Mouse (Mus musculus) G1E-ER4 (cell line): ENCODE data around the gene Unc5cl. TPM values are rescaled to one million over a fixed set of nuclear protein-coding genes. Genes with fewer than 3 reads are reported as not detected.

Source experiments
- GATA1 ChIP-seq: IDR thresholded peaks from one replicate; pipeline ENCODE4 v1.8.0; 2012; ENCODE audit warnings: low read length, inconsistent platforms
- polyA plus RNA-seq: library from polyadenylated mRNA; stranded (reverse); fragments of >175 nt; gene quantifications from 2 replicates; pipeline ENCODE4 v1.2.3, GENCODE M21; 2012

Unc5cl gene
- polyA plus RNA-seq, result 2.2 TPM in 2 replicates

- no peak for TF ChIP-seq GATA1
These were observed at the start of gene Unc5cl for GRCm38 (mm10) chr17:48454688-48455087. Gene Unc5cl (plus strand): TSS chr17:48454901.

GRCm38 (mm10) chr17:48407154-48407553 lies 47.5 kb upstream of the Unc5cl start:
- no peak for TF ChIP-seq GATA1

DNA sequence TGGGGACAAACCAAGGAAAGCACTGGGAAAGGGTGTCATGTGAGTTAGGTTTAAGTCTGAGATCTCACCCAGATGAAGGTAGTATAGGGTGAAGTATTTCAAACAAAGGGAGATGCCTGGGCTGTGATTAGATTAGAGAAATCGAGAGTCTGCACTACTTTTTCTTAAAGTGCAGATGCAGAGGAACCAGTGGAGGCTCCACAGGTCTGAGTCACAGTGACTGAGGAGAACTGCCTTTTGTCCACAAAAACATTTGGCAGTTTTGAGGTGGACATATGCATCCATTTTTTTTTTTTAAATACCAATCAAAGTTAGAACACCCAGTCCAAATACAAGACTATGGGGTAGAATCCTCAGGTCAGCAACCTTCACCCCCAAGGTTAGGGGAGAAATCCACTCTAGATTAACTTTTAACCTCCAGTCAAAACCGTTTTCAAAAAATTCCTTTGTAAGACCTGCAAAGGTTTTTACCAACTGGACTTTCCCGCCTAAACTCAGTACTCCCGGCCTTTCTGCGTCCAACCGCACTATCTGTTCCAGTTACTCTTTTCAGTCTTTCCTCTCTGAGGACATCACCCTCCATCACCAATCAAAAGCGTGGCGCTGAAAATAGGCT lies 46.7 kb upstream of the Unc5cl start:
- no peak for TF ChIP-seq GATA1

DNA sequence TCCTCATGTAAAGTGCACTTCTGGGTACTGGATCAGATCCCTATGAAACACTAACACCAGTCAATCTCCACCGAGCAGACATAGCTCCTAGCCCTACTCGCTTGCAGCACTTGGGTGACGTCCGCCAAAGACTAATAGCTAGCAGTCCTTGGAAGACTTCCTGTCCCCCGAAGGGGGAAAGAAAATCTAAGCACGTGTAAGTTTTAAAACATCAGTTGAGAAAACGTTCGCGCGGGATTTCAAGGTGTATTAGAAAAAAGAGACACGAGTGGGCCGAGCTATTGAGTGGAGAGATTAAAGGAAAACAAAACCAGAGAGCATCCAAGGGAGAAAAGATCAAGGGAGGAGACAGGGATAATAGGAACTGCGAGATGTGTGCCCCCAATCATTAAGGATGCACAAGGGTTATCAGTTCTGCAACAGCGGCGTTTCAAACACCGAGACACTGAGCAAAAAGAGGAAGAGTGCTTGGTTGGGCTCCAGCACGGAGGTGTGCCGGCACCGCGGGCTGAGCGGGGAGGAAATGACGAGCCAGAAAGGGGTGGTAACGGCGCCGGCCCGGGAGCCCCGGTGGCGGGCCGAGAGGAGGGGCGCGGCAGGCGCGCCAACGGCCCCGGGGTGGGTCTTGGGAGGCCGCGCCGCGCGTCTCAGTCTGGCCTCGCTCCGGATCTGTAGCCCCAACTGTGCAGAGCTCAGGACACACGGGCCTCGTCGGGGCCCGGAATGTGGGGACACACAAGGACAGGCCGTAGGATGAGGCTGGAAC lies 46.0 kb upstream of the Unc5cl start:
- TF ChIP-seq GATA1, result no peak

DNA sequence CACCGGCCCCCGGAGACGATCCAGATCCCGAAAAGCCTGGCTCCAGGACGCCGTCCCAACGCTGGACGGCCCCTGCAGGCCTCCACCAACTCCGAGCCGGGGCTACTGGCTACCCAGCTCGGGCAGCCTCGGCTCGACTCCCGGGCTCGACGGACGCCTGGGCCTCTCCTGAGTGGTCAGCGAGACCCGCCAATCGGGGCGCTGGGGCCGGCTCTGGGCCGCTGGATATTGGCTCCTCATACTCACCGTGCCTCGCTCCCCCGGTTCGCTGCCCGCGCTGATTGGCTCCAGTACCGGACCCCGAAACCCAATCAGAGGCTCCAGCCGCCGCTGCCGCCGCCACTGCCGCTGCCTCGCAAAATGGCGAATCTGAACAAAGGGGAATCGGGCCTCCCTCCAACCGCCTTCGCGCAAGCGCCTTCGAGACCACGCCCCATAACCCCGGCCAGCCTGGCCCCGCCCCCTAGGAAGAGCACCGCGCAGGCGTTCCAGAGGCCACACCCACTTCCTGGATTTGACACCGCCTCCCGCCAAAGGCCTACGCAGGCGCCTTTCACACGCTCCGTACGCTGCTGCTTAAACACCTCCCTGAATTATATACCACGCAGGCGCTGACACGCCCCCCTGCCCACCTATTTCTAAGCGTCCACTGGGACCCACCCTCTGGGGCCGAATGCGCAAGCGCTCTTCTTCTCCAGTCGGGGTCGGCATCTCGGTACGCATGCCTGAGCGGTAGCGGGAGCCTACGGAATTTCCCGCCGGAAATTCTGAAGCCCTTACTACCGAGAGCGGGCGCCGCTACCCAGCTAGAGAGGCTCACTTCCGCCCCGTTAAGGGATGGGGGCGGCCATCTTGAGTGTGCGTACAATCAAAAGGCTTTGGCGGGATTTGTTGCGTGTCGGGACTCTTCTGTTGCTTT lies 45.1 kb upstream of the Unc5cl start, which contains the start of the genes Nfya and Oard1:
Nfya (minus strand) TSS at position 527 of the 919 bp plus-strand sequence.
Oard1 (plus strand) TSS at position 635 of the 919 bp plus-strand sequence.
- TF ChIP-seq GATA1, result no peak

- TF ChIP-seq GATA1, result no peak
These were observed 44.4 kb upstream of the Unc5cl start for GRCm38 (mm10) chr17:48410299-48410785.

GRCm38 (mm10) chr17:48411241-48411640 lies 43.5 kb upstream of the Unc5cl start:
- TF ChIP-seq GATA1, result no peak

DNA sequence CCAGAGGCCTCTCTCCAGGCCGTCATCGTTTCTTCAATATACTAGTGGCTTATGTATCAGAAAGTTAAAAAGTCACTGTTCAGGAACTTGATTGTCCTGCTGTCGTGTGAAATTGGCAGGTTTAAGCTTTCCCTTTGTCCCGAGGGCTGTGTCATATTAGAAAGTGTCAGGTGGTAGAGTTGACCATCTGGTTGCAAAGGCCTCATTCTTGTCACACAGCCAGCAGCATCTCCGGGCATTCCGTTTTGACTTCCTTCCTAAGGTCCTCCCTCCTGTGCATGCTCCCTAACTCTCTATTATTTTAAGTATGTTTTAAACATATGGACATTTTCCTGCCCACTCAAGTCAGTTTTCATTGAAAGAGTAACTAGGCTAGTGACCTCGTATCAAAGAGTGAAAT lies 38.7 kb upstream of the Unc5cl start:
- TF ChIP-seq GATA1, result no peak

DNA sequence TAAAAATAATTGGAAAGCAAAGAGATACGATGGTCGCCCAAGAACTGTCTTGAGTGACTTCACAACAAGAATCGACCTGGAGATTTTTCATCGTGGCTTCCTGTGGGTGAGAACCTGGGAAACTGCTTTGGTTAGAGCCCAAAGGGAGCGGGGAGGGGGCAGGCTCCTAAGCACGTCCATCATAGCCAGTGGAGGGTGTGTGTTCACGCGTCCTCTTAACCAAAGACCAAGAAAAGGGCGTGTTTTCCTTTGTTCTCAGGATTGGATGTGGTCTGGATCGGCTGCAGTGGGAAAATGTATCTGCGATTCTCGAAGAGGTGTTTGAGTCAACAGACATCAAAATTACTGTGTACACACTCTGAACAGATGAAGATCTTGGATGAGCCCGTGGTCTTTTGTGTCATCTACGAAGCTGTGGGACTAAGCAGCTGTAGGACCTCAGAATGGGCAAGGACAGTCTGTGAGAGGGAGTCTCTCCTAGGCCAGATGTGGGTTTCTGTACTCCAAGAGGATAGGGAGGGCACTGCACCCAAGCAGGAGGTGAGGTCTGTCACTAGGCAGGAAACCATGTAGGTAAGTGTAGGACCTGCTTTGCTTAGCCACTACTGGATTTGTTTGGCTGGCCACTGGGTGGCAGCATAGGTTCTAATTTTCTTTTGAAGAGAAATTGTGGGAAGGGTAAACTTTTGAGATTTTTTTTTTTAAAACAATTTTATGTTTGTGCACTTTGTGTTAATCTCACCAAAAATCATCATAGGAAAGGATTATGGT lies 38.1 kb upstream of the Unc5cl start:
- no peak for TF ChIP-seq GATA1

DNA sequence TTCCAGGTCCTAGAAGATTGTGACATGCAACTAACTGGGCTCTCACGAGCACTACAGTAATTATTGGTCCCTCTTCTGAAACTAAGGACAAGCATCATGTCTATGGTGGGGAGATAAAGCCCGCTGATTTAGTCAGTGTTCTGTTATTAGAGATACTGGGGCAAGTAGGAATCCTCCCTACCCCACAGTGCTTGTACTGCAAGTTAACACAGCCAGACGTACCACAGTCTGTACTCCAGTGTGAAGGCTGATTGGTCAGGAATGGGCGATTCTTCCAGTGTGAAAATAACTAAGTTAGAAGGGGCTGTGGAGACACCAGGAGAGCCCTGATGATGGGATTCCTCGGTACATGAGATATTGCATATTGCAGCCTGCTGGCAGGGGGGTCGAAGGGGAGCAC lies 37.2 kb upstream of the Unc5cl start:
- TF ChIP-seq GATA1, result no peak

DNA sequence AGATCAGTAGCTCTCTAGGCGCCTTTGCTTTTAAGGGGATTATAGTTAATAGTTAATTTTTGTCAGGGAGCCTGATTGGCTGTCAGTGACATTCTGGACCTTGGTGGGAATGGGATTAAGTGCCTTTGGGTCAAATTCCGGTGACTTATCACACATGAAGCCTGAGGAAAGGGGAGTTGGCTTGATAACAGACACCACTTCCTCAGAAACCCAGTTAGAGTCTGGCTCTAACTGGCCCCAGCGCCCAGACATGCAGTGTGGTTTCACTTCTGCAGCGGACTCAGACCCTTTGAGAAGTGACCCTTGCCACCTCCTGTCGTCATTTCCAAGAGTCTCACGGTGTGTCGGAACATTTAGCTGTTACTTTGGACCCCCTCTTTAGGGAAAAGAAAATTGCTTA lies 36.5 kb upstream of the Unc5cl start:
- no peak for TF ChIP-seq GATA1

DNA sequence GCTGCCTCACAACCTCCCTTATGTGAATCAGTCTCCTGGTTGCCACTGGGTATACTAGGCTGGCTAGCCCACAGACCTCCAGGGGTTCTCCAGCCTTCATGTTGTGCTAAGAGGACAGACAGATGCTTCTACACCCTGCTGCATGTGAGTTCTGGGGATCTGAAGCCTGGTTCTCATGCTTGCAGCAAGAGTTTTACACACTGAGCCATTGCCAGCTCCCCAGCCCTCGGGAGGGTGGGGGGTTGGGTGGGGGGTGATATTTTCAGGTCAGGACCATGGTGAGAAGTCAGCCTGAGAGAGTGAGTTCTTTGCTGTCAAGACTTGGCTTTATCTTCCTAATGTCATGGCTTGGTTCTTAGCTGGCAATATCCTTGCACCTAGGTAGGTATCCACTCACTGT lies 35.9 kb upstream of the Unc5cl start:
- TF ChIP-seq GATA1, result no peak

DNA sequence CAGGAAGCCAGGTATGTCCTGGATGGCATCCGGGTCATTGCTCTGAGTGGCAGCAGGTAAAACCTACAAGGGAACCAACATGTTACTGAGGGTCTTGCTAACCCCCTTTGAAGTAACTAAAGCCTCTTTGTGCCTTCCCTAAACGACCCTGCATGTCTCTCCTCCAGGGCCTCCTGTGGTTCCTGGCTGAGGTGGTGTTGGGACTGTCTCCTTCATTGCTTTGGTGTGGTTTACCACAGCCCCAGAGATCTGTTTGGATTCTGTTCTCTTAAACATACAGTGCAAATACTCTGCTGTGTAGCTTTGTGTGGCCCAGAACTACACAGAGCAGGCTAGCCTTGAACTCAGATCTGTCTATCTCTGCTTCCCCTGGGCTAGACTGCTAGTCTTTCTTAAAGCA lies 35.1 kb upstream of the Unc5cl start:
- no peak for TF ChIP-seq GATA1

DNA sequence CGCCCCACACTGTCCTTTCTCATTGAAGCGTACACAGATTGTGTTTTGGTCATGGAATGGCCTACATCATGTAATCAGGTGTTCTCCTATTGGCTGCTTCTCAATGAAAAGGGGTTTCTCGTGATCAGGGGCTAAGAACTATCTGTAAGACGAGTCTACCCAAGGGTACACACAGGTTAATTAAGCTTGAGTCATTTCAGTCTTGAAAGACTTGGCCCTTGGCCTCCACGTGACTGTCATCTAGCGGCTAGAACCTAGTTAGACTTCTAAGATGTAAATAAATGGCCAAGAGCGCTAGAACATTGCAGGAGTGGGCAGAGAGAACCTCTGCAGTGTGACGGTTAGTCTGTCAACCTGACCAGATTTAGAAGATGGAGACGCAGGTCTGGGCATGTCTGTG lies 30.5 kb upstream of the Unc5cl start:
- TF ChIP-seq GATA1, result no peak

DNA sequence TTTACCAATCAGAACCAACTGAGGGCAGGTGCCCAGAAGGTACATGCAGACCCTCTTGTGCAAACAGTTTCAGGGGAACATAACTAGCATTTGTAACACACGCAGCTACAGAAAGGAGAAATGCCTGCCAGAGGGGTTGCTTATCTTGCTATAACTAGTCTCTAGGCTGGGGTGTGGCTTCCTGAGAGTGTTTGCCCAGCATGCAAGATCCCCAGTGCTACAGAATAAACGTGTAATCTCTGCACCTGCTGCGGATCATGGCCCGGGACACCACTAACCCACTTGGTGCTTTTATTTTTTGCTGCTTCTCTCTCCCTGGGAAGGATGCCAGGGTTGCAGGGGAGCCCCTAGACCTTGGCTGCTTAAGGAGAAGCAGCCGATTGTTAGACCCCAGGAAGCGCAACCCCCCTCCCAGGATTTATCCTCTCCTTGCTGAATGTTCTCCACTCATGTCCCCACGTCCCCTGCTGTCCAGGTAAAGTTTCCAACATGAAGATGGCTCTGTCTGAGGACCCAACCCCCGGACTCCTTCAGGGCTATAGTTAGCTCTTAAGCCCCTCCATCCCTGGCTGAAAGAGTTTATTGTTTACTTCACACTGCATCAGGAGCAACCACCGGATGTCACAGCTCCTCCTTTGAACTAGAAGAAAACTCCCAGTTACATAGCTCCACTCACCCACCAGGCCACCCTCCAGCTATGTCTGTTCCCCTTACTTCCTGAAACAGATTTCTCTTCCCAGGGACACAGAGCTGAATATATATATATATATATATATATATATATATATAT lies 28.7 kb upstream of the Unc5cl start:
- no peak for TF ChIP-seq GATA1
